Mouse (Mus musculus) limb, embryonic 10.5 days (tissue): ENCODE results near the gene Ccdc62. TPM values are rescaled to one million over a fixed set of nuclear protein-coding genes. Genes with fewer than 3 reads are reported as not detected.

ENCODE experiments used
- DNase-seq: peaks from one replicate; pipeline ENCODE4 v3.0.0-alpha.2; 2017; ENCODE audit warnings: low spot score
- H3K27ac ChIP-seq: fragments of 300-500 bp; sonication (generic); 2 replicates; pipeline ENCODE4 v1.5.1; 2016; ENCODE audit warnings: mild to moderate bottlenecking
- H3K27me3 ChIP-seq: fragments of 300-500 bp; sonication (generic); 2 replicates; pipeline ENCODE4 v1.6.1; 2016; ENCODE audit warnings: low read depth, mild to moderate bottlenecking; ENCODE audit not compliant: poor library complexity, severe bottlenecking
- H3K36me3 ChIP-seq: fragments of 300-500 bp; sonication (generic); 2 replicates; pipeline ENCODE4 v1.6.1; 2016; ENCODE audit warnings: mild to moderate bottlenecking, moderate library complexity
- H3K4me1 ChIP-seq: fragments of 300-500 bp; sonication (generic); 2 replicates; pipeline ENCODE4 v1.6.1; 2016
- H3K4me3 ChIP-seq: fragments of 300-500 bp; sonication (generic); 2 replicates; pipeline ENCODE4 v1.5.1; 2016; ENCODE audit warnings: mild to moderate bottlenecking, moderate library complexity
- H3K9me3 ChIP-seq: fragments of 300-500 bp; sonication (generic); replicated peaks from 2 replicates; pipeline ENCODE4 v1.6.1; 2016; ENCODE audit warnings: mild to moderate bottlenecking
- WGBS: fragments of 180-500 bp; shearing (Covaris S2); methylation state at CpG from one replicate; pipeline ENCODE4 v1.1.7; 2016; 5-methylcytosine and 5-hydroxymethylcytosine counted together
- polyA plus RNA-seq: library from polyadenylated mRNA; unstranded; fragments of >200 nt; fragmentation: Nextera tagmentation; extraction: Ambion mirVana; gene quantifications from 2 replicates; pipeline ENCODE4 v1.2.1, GENCODE M21; 2016

Gene Ccdc62
- polyA plus RNA-seq, 1 experiment from 2014 or later: 4.0 TPM

DNA sequence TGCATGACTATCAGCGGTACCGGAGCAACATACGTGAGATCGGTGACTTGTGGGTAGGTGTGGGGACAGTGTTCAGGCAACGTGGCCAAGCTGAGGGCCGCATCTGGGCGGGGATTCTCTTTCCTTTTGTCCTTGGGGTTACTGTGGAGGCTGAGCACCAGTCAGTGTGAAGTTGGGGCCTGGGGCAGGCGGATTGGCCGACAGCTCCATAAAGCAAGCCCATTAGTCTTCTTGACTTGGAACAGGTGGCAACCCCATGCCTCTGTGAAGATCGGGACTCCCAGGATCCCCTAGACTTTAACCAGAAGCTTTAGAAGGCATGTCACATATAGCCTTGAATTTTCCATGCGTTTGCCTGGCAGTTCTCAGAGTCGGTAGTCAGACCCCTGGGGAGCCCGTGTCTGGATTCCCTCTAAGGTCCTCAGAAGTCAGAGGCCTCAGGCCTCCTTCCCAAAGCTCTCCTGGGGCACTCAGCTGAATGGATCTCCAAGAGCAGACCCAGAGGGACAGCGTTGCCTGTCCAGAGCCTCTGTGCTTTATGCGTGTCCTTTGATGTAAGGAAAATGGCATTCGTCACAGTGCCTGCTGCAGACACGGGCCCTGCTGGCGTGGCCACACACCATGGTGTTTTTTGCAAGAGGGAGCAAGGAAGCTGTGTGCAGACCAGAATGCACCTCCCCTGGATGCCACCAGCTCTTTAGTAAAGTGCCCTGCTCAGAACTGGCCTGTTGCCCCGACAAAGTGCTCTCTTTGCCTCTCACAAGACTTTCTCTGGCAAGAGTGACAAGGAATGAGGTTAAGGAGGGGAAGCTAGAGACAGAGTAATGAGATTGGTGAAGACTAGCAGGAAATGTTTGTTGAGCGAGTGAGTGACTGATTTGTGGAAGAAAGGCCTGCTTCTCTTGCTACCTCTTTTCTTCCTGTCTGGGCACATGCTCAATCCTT is 59.7 kb downstream of the Ccdc62 start:
- H3K36me3 ChIP-seq: no peaks in the 10 kb centered on the region
- no peaks in the 10 kb centered on the region for H3K9me3 ChIP-seq
- H3K4me1 ChIP-seq: peaks cover 45% of the 10 kb centered on the region
- DNase-seq: no peak
- H3K27me3 ChIP-seq: no peaks in the 10 kb centered on the region
- no peak overlapping the region for H3K27ac ChIP-seq
- no peak overlapping the region for H3K4me3 ChIP-seq
- 63% methylated on average over 20 of the region's 20 CpGs for WGBS

DNA sequence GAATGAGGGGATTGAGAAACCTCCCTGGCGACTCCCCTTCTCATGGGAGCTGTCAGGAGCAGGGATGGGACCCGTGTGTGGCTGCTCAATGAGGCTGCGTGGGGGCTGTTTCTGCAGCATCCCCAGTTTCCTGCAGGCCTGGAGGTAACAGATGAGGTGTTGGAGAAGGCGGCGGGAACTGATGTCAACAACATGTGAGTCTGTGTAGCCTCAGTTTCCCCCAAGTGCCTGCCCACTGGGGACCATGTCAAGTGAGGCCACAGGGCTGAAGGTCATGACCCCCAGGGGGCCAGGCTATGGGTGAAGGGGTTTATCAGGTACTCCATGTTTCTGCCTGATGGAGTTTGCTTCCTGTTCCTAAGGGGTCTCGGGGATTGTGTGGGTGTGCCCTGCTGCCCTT is 60.8 kb downstream of the Ccdc62 start:
- WGBS: 86% methylated on average over 6 of the region's 6 CpGs
- H3K4me1 ChIP-seq: peaks cover 42% of the 10 kb centered on the region
- no peak for DNase-seq
- H3K27ac ChIP-seq: no peak overlapping the region
- no peak overlapping the region for H3K4me3 ChIP-seq
- no peaks in the 10 kb centered on the region for H3K36me3 ChIP-seq
- no peaks in the 10 kb centered on the region for H3K27me3 ChIP-seq
- H3K9me3 ChIP-seq: no peaks in the 10 kb centered on the region

DNA sequence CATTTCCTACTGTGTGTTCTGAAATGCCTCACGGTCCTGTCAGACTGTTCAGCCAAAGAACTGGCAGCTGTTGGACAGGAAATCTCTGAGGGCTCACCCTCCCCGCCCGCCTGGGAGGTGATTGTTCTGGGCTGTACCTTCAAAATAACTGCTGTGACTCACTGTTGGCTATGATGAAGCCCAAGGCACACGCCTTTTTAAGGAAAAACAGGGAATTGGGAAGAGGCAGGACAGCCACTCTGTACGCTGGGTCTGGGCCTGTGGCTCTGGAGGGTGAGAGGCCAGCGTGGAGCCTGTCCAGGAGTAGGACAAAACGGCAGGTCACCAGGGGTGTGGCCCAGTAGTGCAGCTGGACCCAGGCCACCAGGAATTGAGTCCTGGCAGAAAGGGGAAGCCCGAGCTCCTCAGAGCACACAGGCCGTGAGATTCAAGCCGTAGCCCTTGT is 61.7 kb downstream of the Ccdc62 start:
- H3K36me3 ChIP-seq: no peaks in the 10 kb centered on the region
- no peaks in the 10 kb centered on the region for H3K9me3 ChIP-seq
- no peak overlapping the region for H3K27ac ChIP-seq
- H3K4me1 ChIP-seq: peaks cover 39% of the 10 kb centered on the region
- no peak overlapping the region for H3K4me3 ChIP-seq
- H3K27me3 ChIP-seq: no peaks in the 10 kb centered on the region
- 82% methylated on average over 10 of the region's 10 CpGs for WGBS
- no peak for DNase-seq

DNA sequence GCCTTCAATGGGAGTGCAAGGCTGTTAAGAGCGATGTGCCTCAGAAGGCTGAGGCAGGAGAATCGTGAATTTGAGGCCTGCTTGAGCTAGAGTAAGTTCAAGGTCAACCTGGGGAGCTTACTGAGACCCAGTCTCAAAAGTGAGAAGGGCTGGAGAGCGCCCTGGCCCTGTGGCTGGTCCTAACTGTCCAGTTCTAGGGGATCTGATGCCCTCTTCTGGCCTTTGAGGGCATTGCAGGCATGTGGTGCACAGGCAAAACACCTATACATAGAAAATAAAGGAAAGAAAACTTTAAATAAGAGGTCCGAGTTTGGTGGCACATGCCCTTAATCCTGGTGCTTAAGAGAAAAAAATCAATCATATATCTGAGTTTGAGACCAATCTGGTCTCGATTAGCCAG is 62.3 kb downstream of the Ccdc62 start:
- Histone ChIP-seq H3K36me3 (no peaks in the 10 kb centered on the region), H3K9me3 (no peaks in the 10 kb centered on the region), H3K4me3 (no peak overlapping the region), H3K27ac (no peak overlapping the region), H3K4me1 (peaks cover 35% of the 10 kb centered on the region), H3K27me3 (no peaks in the 10 kb centered on the region)
- peak; percentile 88 for DNase-seq
- 36% methylated on average over 5 of the region's 5 CpGs for WGBS

DNA sequence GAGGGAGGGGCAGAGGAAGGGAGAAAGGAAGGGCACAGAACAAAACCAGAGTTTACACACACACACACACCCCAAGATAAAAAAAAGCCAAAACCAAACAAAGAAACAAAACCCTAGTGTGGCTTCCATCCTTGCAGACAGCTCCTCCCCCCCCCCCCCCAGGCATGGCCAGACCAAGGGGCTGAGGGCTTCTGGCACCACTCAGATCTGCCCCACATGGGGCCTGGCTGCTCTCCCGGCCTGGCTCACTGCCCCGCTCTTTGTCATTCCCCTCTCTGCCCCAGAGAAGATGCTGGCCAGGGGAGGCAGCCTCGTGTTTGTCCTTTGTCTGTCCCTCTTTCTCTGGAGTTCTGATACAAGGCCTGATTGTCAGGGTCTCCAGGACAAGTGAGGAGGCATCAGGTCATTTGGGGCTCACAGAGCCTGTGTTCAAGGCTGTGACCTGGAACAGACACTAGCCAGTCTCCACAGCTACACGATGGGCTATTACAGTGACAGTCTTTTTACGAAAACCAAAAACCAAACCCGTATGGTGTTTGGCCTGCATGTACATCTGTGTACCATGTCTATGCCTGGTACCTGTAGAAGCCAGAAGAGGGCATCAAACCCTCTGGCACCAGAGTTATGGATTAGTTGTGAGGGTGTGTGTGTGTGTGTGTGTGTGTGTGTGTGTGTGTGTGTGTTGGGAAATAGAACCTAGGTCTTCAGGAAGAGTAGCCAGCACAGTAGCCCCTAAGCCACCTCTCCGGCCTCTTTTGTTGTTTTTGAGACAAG is 63.0 kb downstream of the Ccdc62 start:
- Histone ChIP-seq H3K36me3 (no peaks in the 10 kb centered on the region), H3K9me3 (no peaks in the 10 kb centered on the region), H3K4me3 (no peak overlapping the region), H3K4me1 (peaks cover 30% of the 10 kb centered on the region), H3K27ac (peak overlapping the region; percentile 54; the same call in 1 of the 2 replicates), H3K27me3 (no peaks in the 10 kb centered on the region)
- WGBS: 81% methylated on average over 7 of the region's 7 CpGs
- DNase-seq: no peak

DNA sequence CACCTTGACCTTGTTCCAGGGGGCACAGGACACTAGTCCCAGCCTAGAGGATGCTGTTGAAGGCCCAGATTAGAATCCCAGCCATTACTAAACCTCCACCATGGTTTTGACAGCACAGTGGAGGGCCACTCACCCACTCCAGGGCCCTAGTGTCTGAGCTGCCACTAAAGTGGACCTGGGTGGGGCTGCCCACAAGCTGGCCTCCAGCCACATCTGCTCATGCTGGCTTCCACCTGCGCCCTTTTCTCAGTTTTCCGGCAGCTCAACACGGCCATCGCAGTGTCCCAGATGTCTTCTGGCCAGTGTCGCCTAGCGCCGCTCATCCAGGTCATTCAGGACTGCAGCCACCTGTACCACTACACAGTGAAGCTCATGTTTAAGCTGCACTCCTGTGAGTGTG is 64.0 kb downstream of the Ccdc62 start:
- Histone ChIP-seq H3K27me3 (no peaks in the 10 kb centered on the region), H3K36me3 (no peaks in the 10 kb centered on the region), H3K9me3 (no peaks in the 10 kb centered on the region), H3K27ac (no peak overlapping the region), H3K4me3 (no peak overlapping the region), H3K4me1 (peaks cover 30% of the 10 kb centered on the region)
- no peak for DNase-seq
- 91% methylated on average over 7 of the region's 7 CpGs for WGBS

DNA sequence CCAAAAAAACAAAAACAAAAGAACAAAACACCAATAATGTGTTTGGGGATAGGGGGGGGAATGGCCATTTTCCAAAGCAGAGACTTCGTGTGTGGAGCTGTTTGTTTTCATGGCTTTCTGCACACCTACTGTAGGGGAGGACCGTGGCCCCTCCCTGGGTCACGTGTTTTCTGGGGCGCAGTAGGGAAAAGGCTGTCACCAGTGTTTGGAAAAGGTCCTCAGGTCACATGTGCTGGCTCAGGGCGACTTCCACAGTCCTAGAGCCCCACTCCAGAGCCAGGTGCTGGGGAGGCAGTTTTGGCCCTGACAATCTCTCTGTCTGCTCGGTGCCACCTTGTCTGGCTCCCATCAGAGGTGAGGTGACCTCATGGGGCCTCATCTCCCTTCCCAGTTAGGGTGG is 64.9 kb downstream of the Ccdc62 start:
- peaks cover 21% of the 10 kb centered on the region for H3K4me1 ChIP-seq
- H3K27ac ChIP-seq: peak overlapping the region; percentile 46; the same call in 1 of the 2 replicates
- WGBS: 81% methylated on average over 6 of the region's 6 CpGs
- H3K27me3 ChIP-seq: no peaks in the 10 kb centered on the region
- no peaks in the 10 kb centered on the region for H3K9me3 ChIP-seq
- H3K4me3 ChIP-seq: no peak overlapping the region
- 0 out of 2 replicates have a peak, but pooled peaks cover 3% of the 10 kb centered on the region for H3K36me3 ChIP-seq
- no peak for DNase-seq

DNA sequence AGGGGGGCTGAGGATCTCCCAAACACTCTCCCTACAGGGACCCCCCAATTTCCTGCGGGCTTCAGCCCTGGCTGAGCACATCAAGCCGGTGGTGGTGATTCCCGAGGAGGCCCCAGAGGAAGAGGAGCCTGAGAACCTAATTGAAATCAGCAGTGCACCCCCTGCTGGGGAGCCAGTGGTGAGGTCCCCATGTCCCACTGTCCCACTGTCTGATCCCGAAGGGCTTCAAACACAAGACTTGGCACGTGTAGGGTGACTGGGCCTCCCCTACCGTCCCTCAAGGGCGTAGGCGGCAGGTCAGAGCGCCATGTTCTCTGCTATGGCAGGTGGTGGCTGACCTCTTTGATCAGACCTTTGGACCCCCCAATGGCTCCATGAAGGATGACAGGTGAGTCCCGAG is 65.7 kb downstream of the Ccdc62 start:
- WGBS: 87% methylated on average over 10 of the region's 10 CpGs
- H3K9me3 ChIP-seq: no peaks in the 10 kb centered on the region
- H3K27me3 ChIP-seq: no peaks in the 10 kb centered on the region
- 0 out of 2 replicates have a peak, but pooled peaks cover 3% of the 10 kb centered on the region for H3K36me3 ChIP-seq
- H3K4me1 ChIP-seq: peaks cover 18% of the 10 kb centered on the region; the same call in 1 of the 2 replicates
- no peak overlapping the region for H3K4me3 ChIP-seq
- H3K27ac ChIP-seq: 0 out of 2 replicates have a peak overlapping the region, but pooled peaks have one; percentile 31
- no peak for DNase-seq

DNA sequence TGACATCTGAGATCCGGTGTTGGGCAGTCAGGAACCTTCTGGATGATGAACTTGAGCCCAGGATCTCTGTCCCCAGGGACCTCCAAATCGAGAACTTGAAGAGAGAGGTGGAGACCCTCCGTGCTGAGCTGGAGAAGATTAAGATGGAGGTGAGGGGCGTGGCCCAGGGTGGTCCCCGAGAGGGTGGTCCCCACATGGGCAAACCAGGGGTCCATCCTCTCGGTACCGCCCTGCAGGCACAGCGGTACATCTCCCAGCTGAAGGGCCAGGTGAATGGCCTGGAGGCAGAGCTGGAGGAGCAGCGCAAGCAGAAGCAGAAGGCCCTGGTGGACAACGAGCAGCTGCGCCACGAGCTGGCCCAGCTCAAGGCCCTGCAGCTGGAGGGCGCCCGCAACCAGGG is 66.2 kb downstream of the Ccdc62 start:
- Histone ChIP-seq H3K9me3 (no peaks in the 10 kb centered on the region), H3K36me3 (0 out of 2 replicates have a peak, but pooled peaks cover 3% of the 10 kb centered on the region), H3K27ac (no peak overlapping the region), H3K4me3 (no peak overlapping the region), H3K4me1 (peaks cover 18% of the 10 kb centered on the region; the same call in 1 of the 2 replicates), H3K27me3 (no peaks in the 10 kb centered on the region)
- DNase-seq: no peak
- WGBS: 87% methylated on average over 14 of the region's 14 CpGs

DNA sequence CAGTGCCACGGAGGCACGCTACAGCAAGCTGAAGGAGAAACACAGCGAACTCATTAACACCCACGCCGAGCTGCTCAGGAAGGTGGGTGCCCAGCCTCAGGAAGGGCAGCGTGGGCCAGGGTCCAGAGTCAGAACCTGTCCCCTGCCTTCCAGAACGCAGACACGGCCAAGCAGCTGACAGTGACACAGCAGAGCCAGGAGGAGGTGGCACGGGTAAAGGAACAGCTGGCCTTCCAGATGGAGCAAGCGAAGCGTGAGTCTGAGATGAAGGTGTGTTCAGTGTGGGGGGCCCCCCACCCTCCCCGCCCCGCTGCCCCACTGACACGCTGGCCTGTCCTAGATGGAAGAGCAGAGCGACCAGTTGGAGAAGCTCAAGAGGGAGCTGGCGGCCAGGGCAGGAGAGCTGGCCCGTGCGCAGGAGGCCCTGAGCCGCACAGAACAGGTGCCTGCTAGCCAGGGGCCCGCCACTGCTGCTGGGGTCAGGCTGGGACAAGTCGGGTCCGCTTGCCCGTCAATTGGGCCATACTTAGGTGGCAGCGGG is 66.8 kb downstream of the Ccdc62 start:
- H3K9me3 ChIP-seq: no peaks in the 10 kb centered on the region
- no peaks in the 10 kb centered on the region for H3K27me3 ChIP-seq
- no peak for DNase-seq
- H3K4me1 ChIP-seq: peaks cover 17% of the 10 kb centered on the region; the same call in 1 of the 2 replicates
- H3K36me3 ChIP-seq: 0 out of 2 replicates have a peak, but pooled peaks cover 3% of the 10 kb centered on the region
- H3K27ac ChIP-seq: peak overlapping the region; percentile 21; the same call in 1 of the 2 replicates
- WGBS: 90% methylated on average over 24 of the region's 24 CpGs
- no peak overlapping the region for H3K4me3 ChIP-seq

DNA sequence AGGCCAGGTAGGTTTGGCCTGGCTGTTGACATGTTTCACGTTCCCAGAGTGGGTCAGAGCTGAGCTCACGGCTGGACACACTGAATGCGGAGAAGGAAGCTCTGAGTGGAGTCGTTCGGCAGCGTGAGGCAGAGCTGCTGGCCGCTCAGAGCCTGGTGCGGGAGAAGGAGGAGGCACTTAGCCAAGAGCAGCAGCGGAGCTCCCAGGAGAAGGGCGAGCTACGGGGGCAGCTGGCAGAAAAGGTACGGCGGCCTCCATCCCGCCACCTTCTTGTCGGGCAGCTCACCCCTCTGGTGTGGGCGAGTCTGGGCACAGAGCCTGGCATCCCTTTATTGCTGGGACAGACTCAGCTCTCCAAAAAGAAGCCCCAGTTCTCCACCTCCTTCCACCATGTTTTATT is 67.3 kb downstream of the Ccdc62 start:
- H3K9me3 ChIP-seq: no peaks in the 10 kb centered on the region
- WGBS: 89% methylated on average over 16 of the region's 16 CpGs
- peak overlapping the region; percentile 21; the same call in 1 of the 2 replicates for H3K27ac ChIP-seq
- DNase-seq: no peak
- no peaks in the 10 kb centered on the region for H3K27me3 ChIP-seq
- H3K36me3 ChIP-seq: peaks cover 6% of the 10 kb centered on the region; the same call in 1 of the 2 replicates
- no peak overlapping the region for H3K4me3 ChIP-seq
- H3K4me1 ChIP-seq: peaks cover 14% of the 10 kb centered on the region; the same call in 1 of the 2 replicates

DNA sequence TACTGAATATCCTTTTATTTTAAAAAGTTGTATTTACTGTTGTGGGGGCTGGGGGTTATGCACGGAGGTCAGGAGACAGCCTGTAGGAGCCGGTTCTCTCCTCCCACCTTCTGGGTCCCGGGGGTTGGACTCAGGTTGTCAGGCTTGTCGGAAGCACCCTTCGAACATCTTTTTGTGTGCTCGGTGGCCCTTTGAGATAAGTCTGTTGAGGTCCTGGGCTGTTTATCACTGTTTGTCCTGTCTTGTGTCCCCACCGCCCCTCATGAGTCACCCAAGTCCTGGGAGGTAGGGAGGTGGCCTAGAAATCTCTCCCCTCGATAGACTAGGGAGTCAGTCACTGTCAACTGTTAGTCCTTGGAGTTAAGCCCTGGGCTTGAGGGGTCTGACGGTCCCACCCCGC is 67.9 kb downstream of the Ccdc62 start:
- no peak overlapping the region for H3K4me3 ChIP-seq
- WGBS: 86% methylated on average over 10 of the region's 10 CpGs
- H3K27me3 ChIP-seq: no peaks in the 10 kb centered on the region
- no peak for DNase-seq
- peaks cover 8% of the 10 kb centered on the region; the same call in 1 of the 2 replicates for H3K36me3 ChIP-seq
- no peak overlapping the region for H3K27ac ChIP-seq
- no peaks in the 10 kb centered on the region for H3K9me3 ChIP-seq
- peaks cover 14% of the 10 kb centered on the region; the same call in 1 of the 2 replicates for H3K4me1 ChIP-seq
